Mouse (Mus musculus): ENCODE data around the gene Olfr722. TPM values are rescaled to one million over a fixed set of nuclear protein-coding genes. Genes with fewer than 3 reads are reported as not detected.
"Not testable (repeated sequence)": the region's sequence is repeated elsewhere in the genome, so short reads cannot be mapped to it uniquely, and the experiment has no call there.

Olfr722 gene
- polyA plus RNA-seq (2012; rRNA removed) = not detected in 2 replicates

DNA sequence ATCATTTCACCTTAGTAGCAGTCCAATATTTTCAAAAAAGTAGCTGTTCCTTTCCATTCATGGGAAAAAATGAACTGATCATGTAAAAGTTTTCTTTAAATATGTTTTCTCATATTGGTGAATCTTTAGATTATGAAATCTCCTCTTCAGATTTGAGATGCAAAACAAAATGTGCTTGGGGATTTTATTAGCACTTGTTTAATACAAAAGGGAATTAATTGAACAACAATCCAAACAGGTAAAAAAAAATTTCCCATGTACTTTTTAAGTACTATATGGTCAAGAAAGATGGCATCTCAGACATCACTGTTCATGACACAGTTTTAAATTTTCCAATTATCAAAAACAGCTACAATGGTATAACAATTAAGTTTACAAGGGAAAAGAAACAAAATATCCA is at the start of gene Olfr722:
Gene Olfr722 (minus strand): TSS at position 101 of the 400 bp plus-strand sequence.
- Histone ChIP-seq H3K27me3 (ENCODE audit: control insufficient read depth, insufficient read depth, low read length) (no peaks in the 10 kb centered on the region), H3K4me3 (ENCODE audit: extremely low read depth, insufficient read depth, insufficient read length) (no peak within 1 kb of the TSS), H3K27ac (ENCODE audit: insufficient read depth, low read length) (no peak within 1 kb of the TSS), H3K36me3 (ENCODE audit: control insufficient read depth, insufficient read depth, low read length) (no peaks in the 10 kb centered on the region), H3K4me1 (ENCODE audit: control insufficient read depth, insufficient read depth, insufficient read length) (no peaks in the 10 kb centered on the region)
- DNase-seq (ENCODE audit: low read depth in 1 of 2, low spot score in 2 of 2) = no peak
- TF ChIP-seq POLR2A (IDR thresholded peaks at IDR 0.05; ENCODE audit: low read depth, low read length) = no peak
- no peak for TF ChIP-seq CTCF (IDR thresholded peaks at IDR 0.05; ENCODE audit: extremely low read depth, insufficient read depth, insufficient read length, insufficient replicate concordance)

GRCm38 (mm10) chr14:49931687-49932086 is 29.9 kb upstream of the Olfr722 start, which contains the start of gene Olfr723:
TSS of gene Olfr723 (minus strand) at chr14:49931787.
- not testable (repeated sequence) for H3K27me3 ChIP-seq (ENCODE audit: control insufficient read depth, insufficient read depth, low read length); H3K27ac ChIP-seq (ENCODE audit: insufficient read depth, low read length); H3K36me3 ChIP-seq (ENCODE audit: control insufficient read depth, insufficient read depth, low read length); DNase-seq (ENCODE audit: low read depth in 1 of 2, low spot score in 2 of 2); H3K4me3 ChIP-seq (ENCODE audit: extremely low read depth, insufficient read depth, insufficient read length); H3K4me1 ChIP-seq (ENCODE audit: control insufficient read depth, insufficient read depth, insufficient read length)

DNA sequence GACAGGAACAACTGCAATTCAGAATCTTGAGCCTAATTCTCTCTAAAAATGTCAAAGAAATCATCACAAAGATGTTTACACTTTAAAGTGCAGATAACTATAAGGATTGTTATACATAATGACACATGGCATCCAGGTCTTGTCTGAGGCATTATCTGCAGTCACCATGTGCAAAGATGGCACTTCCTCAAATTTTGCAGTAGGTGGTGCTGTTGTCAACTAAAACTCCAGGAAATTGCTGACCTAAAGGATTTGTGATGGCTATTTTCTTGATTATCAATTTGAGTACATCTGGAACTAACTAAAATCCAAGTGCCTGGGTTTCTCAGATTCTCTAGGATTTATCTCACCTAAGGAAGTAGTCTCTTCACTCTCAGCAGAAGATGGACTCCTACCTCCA is 41.4 kb downstream of the Olfr722 start:
- Histone ChIP-seq H3K27me3 (ENCODE audit: control insufficient read depth, insufficient read depth, low read length) (no peaks in the 10 kb centered on the region), H3K4me3 (ENCODE audit: extremely low read depth, insufficient read depth, insufficient read length) (no peak overlapping the region), H3K36me3 (ENCODE audit: control insufficient read depth, insufficient read depth, low read length) (no peaks in the 10 kb centered on the region), H3K27ac (ENCODE audit: insufficient read depth, low read length) (no peak overlapping the region), H3K4me1 (ENCODE audit: control insufficient read depth, insufficient read depth, insufficient read length) (no peaks in the 10 kb centered on the region)
- no peak for DNase-seq (ENCODE audit: low read depth in 1 of 2, low spot score in 2 of 2)
- TF ChIP-seq CTCF (IDR thresholded peaks at IDR 0.05; ENCODE audit: extremely low read depth, insufficient read depth, insufficient read length, insufficient replicate concordance) = no peak

Other genes with a start within 250 kb of the Olfr722 start
- gene Armh4, start 118.6 kb downstream of the Olfr722 start, polyA plus RNA-seq (2012; rRNA removed) = 0.06 and 0.11 TPM in 2 replicates
- gene Olfr723, start 29.8 kb upstream of the Olfr722 start, polyA plus RNA-seq (2012; rRNA removed) = not detected in 2 replicates
- not detected in 2 replicates for gene Olfr724, start 61.3 kb upstream of the Olfr722 start, polyA plus RNA-seq (2012; rRNA removed)
- gene Olfr725, start 138.4 kb upstream of the Olfr722 start, polyA plus RNA-seq (2012; rRNA removed) = not detected in 2 replicates
- gene Olfr726, start 189.0 kb upstream of the Olfr722 start, polyA plus RNA-seq (2012; rRNA removed) = not detected in 2 replicates
- gene Olfr727, start 221.2 kb upstream of the Olfr722 start, polyA plus RNA-seq (2012; rRNA removed) = not detected in 2 replicates
- gene Olfr728, start 240.7 kb upstream of the Olfr722 start, polyA plus RNA-seq (2012; rRNA removed) = not detected in 2 replicates

Data from spleen, adult 2 months (tissue).